Mouse (Mus musculus): ENCODE data around the gene Fubp3. TPM values are rescaled to one million over a fixed set of nuclear protein-coding genes. Genes with fewer than 3 reads are reported as not detected.

Fubp3 gene
- 18.1 TPM for polyA plus RNA-seq (2015; fragmentation: Illumina TruSeq; extraction: RNeasy Lipid Tissue Mini Kit (QIAGEN cat#74804); ENCODE audit: insufficient read depth, low replicate concordance)

GRCm38 (mm10) chr2:31572051-31572914, at the start of gene Fubp3:
Gene Fubp3 (plus strand): TSS chr2:31572651.

DNA sequence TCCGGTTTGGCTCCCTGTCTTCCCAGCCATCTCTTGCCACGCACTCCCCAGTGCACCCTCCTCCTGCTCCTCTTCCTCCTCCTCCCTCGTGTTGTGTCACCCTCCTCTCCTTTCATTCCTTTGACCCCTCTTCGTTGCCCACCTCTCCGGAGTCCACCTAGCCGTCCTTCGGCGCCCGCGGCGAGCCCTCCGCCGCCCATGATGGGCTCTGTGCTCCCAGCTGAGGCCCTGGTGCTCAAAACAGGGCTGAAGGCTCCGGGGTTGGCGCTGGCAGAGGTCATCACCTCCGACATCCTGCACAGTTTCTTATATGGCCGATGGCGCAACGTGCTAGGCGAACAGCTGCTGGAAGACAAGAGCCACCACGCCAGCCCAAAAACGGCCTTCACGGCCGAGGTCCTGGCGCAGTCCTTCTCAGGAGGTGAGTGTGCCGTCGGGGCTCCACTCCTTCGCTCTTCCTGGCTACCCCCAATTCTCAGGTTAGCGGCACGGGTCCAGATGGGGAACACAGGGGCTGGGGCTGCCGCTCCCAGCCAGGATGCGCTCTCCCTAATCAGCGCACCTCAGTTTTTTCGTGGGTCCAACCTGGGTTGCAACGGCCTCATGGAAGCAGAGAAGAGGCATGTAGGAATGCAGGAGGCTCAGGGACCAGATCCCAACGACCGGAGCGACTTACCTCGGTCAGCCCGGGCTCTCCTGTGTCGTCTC, 67.6 kb downstream of the Fubp3 start, which contains the start of gene Prdm12:
Prdm12 (plus strand) TSS at position 137 of the 708 bp plus-strand sequence.

Other genes starting within 250 kb of the Fubp3 start
- 31.7 TPM for gene Ass1, start 102.4 kb upstream of the Fubp3 start, polyA plus RNA-seq (2015; fragmentation: Illumina TruSeq; extraction: RNeasy Lipid Tissue Mini Kit (QIAGEN cat#74804); ENCODE audit: insufficient read depth, low replicate concordance)
- gene Prdm12, start 67.4 kb downstream of the Fubp3 start, polyA plus RNA-seq (2015; fragmentation: Illumina TruSeq; extraction: RNeasy Lipid Tissue Mini Kit (QIAGEN cat#74804); ENCODE audit: insufficient read depth, low replicate concordance), result not detected
- 47.4 TPM for gene Exosc2, start 98.1 kb downstream of the Fubp3 start, polyA plus RNA-seq (2015; fragmentation: Illumina TruSeq; extraction: RNeasy Lipid Tissue Mini Kit (QIAGEN cat#74804); ENCODE audit: insufficient read depth, low replicate concordance)
- 38.1 TPM for gene Abl1, start 115.7 kb downstream of the Fubp3 start, polyA plus RNA-seq (2015; fragmentation: Illumina TruSeq; extraction: RNeasy Lipid Tissue Mini Kit (QIAGEN cat#74804); ENCODE audit: insufficient read depth, low replicate concordance)
- 1.6 TPM for gene Qrfp, start 237.9 kb downstream of the Fubp3 start, polyA plus RNA-seq (2015; fragmentation: Illumina TruSeq; extraction: RNeasy Lipid Tissue Mini Kit (QIAGEN cat#74804); ENCODE audit: insufficient read depth, low replicate concordance)